Mouse (Mus musculus) embryonic facial prominence, embryonic 13.5 days (tissue): ENCODE results near the gene Commd2. TPM values are rescaled to one million over a fixed set of nuclear protein-coding genes. Genes with fewer than 3 reads are reported as not detected.

Experiments
- ATAC-seq: fragments of 200-750 bp; cut with Nextera tagmentation; 2 replicates; pipeline ENCODE4 v1.8.0; 2017; ENCODE audit warnings: low read depth; ENCODE audit not compliant: insufficient number of reproducible peaks, insufficient read depth, low FRiP score, low TSS enrichment
- H3K27ac ChIP-seq: fragments of 300-500 bp; sonication (generic); 2 replicates; pipeline ENCODE4 v1.5.1; 2015; ENCODE audit warnings: moderate library complexity, mild to moderate bottlenecking, inconsistent platforms
- H3K27me3 ChIP-seq: fragments of 300-500 bp; sonication (generic); 2 replicates; pipeline ENCODE4 v1.6.1; 2015; ENCODE audit warnings: mild to moderate bottlenecking, inconsistent platforms
- H3K36me3 ChIP-seq: fragments of 300-500 bp; sonication (generic); 2 replicates; pipeline ENCODE4 v1.6.1; 2015; ENCODE audit warnings: mild to moderate bottlenecking, inconsistent platforms
- H3K4me1 ChIP-seq: fragments of 300-500 bp; sonication (generic); 2 replicates; pipeline ENCODE4 v1.6.1; 2015; ENCODE audit warnings: inconsistent platforms
- H3K4me2 ChIP-seq: fragments of 300-500 bp; sonication (generic); 2 replicates; pipeline ENCODE4 v1.6.1; 2015; ENCODE audit warnings: moderate library complexity, mild to moderate bottlenecking, inconsistent platforms
- H3K4me3 ChIP-seq: fragments of 300-500 bp; sonication (generic); 2 replicates; pipeline ENCODE4 v1.5.1; 2015; ENCODE audit warnings: mild to moderate bottlenecking, inconsistent platforms
- H3K9ac ChIP-seq: fragments of 300-500 bp; sonication (generic); 2 replicates; pipeline ENCODE4 v1.6.1; 2015; ENCODE audit warnings: mild to moderate bottlenecking, inconsistent platforms
- H3K9me3 ChIP-seq: fragments of 300-500 bp; sonication (generic); 2 replicates; pipeline ENCODE4 v1.6.1; 2016; ENCODE audit warnings: inconsistent platforms
- WGBS: fragments of 180-500 bp; shearing (Covaris S2); methylation state at CpG from one replicate; pipeline ENCODE4 v1.1.7; 2015; ENCODE audit warnings: mixed read lengths; 5-methylcytosine and 5-hydroxymethylcytosine counted together
- polyA plus RNA-seq: library from polyadenylated mRNA; unstranded; fragments of >200 nt; fragmentation: Nextera tagmentation; extraction: Ambion mirVana; gene quantifications from 2 replicates; pipeline ENCODE4 v1.2.1, GENCODE M21; 2015

Gene Commd2
- polyA plus RNA-seq, 1 experiment from 2014 or later = 84.6 TPM

GRCm38 (mm10) chr3:57658608-57659007 is 7.1 kb upstream of the Commd2 start:
- no peak overlapping the region for H3K4me2 ChIP-seq
- ATAC-seq = no peak
- no peaks in the 10 kb centered on the region for H3K4me1 ChIP-seq
- no peak overlapping the region for H3K9ac ChIP-seq
- H3K4me3 ChIP-seq = no peak overlapping the region
- H3K9me3 ChIP-seq = no peaks in the 10 kb centered on the region
- H3K27me3 ChIP-seq = no peaks in the 10 kb centered on the region
- H3K36me3 ChIP-seq = no peaks in the 10 kb centered on the region
- 58% methylated on average over 6 of the region's 6 CpGs for WGBS
- no peak overlapping the region for H3K27ac ChIP-seq

- H3K9me3 ChIP-seq = no peaks in the 10 kb centered on the region
- H3K4me2 ChIP-seq = no peak overlapping the region
- no peaks in the 10 kb centered on the region for H3K27me3 ChIP-seq
- no peak overlapping the region for H3K27ac ChIP-seq
- 79% methylated on average over 3 of the region's 3 CpGs for WGBS
- H3K4me3 ChIP-seq = no peak overlapping the region
- peaks cover 5% of the 10 kb centered on the region; the same call in 1 of the 2 replicates for H3K4me1 ChIP-seq
- no peak overlapping the region for H3K9ac ChIP-seq
- 0 out of 2 replicates have a peak, but pooled peaks cover 8% of the 10 kb centered on the region for H3K36me3 ChIP-seq
- no peak for ATAC-seq
Observed at GRCm38 (mm10) chr3:57653646-57654045, 2.1 kb upstream of the Commd2 start.

GRCm38 (mm10) chr3:57652485-57652884 is 970 bp upstream of the Commd2 start:
- no peak for ATAC-seq
- no peak overlapping the region for H3K9ac ChIP-seq
- no peak overlapping the region for H3K4me2 ChIP-seq
- no peaks in the 10 kb centered on the region for H3K27me3 ChIP-seq
- no peaks in the 10 kb centered on the region for H3K9me3 ChIP-seq
- 0 out of 2 replicates have a peak, but pooled peaks cover 10% of the 10 kb centered on the region for H3K36me3 ChIP-seq
- 82% methylated on average over 3 of the region's 3 CpGs for WGBS
- peaks cover 5% of the 10 kb centered on the region; the same call in 1 of the 2 replicates for H3K4me1 ChIP-seq
- H3K27ac ChIP-seq = no peak overlapping the region
- H3K4me3 ChIP-seq = no peak overlapping the region

GRCm38 (mm10) chr3:57651865-57652259 is 347 bp upstream of the Commd2 start:
- Histone ChIP-seq H3K4me1 (peaks cover 5% of the 10 kb centered on the region; the same call in 1 of the 2 replicates), H3K27ac (peak overlapping the region; percentile 81; the same call in 1 of the 2 replicates), H3K9ac (peak overlapping the region; percentile 88), H3K9me3 (no peaks in the 10 kb centered on the region), H3K36me3 (0 out of 2 replicates have a peak, but pooled peaks cover 10% of the 10 kb centered on the region), H3K4me2 (peak overlapping the region; percentile 69), H3K27me3 (no peaks in the 10 kb centered on the region), H3K4me3 (peak overlapping the region; percentile 80)
- WGBS = 75% methylated on average over 3 of the region's 3 CpGs
- no peak; the same call in 1 of the 2 replicates for ATAC-seq

- Histone ChIP-seq H3K27ac (no peak overlapping the region), H3K4me3 (no peak overlapping the region), H3K9ac (no peak overlapping the region), H3K4me1 (no peaks in the 10 kb centered on the region), H3K9me3 (no peaks in the 10 kb centered on the region), H3K36me3 (peaks cover 25% of the 10 kb centered on the region), H3K27me3 (no peaks in the 10 kb centered on the region), H3K4me2 (no peak overlapping the region)
- ATAC-seq = no peak
- 92% methylated on average over 6 of the region's 6 CpGs for WGBS
Observed at GRCm38 (mm10) chr3:57643191-57643590, 8.3 kb downstream of the Commd2 start.

GRCm38 (mm10) chr3:57637596-57637995 is 13.9 kb downstream of the Commd2 start:
- WGBS = 73% methylated on average over 6 of the region's 6 CpGs
- H3K9ac ChIP-seq = no peak overlapping the region
- no peaks in the 10 kb centered on the region for H3K9me3 ChIP-seq
- H3K4me3 ChIP-seq = no peak overlapping the region
- no peak overlapping the region for H3K27ac ChIP-seq
- H3K4me1 ChIP-seq = no peaks in the 10 kb centered on the region
- H3K27me3 ChIP-seq = no peaks in the 10 kb centered on the region
- H3K4me2 ChIP-seq = no peak overlapping the region
- no peaks in the 10 kb centered on the region for H3K36me3 ChIP-seq
- ATAC-seq = no peak

GRCm38 (mm10) chr3:57634763-57635487 is 16.6 kb downstream of the Commd2 start:
- Histone ChIP-seq H3K9me3 (no peaks in the 10 kb centered on the region), H3K9ac (no peak overlapping the region), H3K4me2 (no peak overlapping the region), H3K4me1 (no peaks in the 10 kb centered on the region), H3K4me3 (no peak overlapping the region), H3K27me3 (no peaks in the 10 kb centered on the region), H3K27ac (no peak overlapping the region), H3K36me3 (no peaks in the 10 kb centered on the region)
- 74% methylated on average over 3 of the region's 3 CpGs for WGBS
- no peak for ATAC-seq

- H3K27me3 ChIP-seq = no peaks in the 10 kb centered on the region
- ATAC-seq = no peak
- WGBS = 78% methylated on average over 11 of the region's 11 CpGs
Observed at GRCm38 (mm10) chr3:57626954-57627513, 24.5 kb downstream of the Commd2 start.

GRCm38 (mm10) chr3:57625275-57625997 is 26.1 kb downstream of the Commd2 start:
- 23% methylated on average over 21 of the region's 21 CpGs for WGBS

More at GRCm38 (mm10) chr3:57626954-57627513, 24.5 kb downstream of the Commd2 start:
- peaks cover 4% of the 10 kb centered on the region; the same call in 1 of the 2 replicates for H3K4me1 ChIP-seq
- H3K4me3 ChIP-seq = no peak overlapping the region
- no peaks in the 10 kb centered on the region for H3K9me3 ChIP-seq
- no peaks in the 10 kb centered on the region for H3K36me3 ChIP-seq
- no peak overlapping the region for H3K4me2 ChIP-seq
- H3K9ac ChIP-seq = no peak overlapping the region
- no peak overlapping the region for H3K27ac ChIP-seq

GRCm38 (mm10) chr3:57619718-57620117 is 31.8 kb downstream of the Commd2 start:
- Histone ChIP-seq H3K27ac (no peak overlapping the region), H3K27me3 (no peaks in the 10 kb centered on the region), H3K4me2 (no peak overlapping the region), H3K9me3 (no peaks in the 10 kb centered on the region), H3K9ac (no peak overlapping the region), H3K4me1 (no peaks in the 10 kb centered on the region), H3K4me3 (no peak overlapping the region), H3K36me3 (no peaks in the 10 kb centered on the region)
- 76% methylated on average over 4 of the region's 4 CpGs for WGBS
- ATAC-seq = no peak

More at GRCm38 (mm10) chr3:57625275-57625997, 26.1 kb downstream of the Commd2 start:
- peaks cover 4% of the 10 kb centered on the region; the same call in 1 of the 2 replicates for H3K4me1 ChIP-seq
- H3K9ac ChIP-seq = peak overlapping the region; percentile 67
- no peaks in the 10 kb centered on the region for H3K9me3 ChIP-seq
- peak overlapping the region; percentile 63 for H3K4me2 ChIP-seq
- peak overlapping the region; percentile 51; the same call in 1 of the 2 replicates for H3K27ac ChIP-seq
- H3K27me3 ChIP-seq = no peaks in the 10 kb centered on the region
- H3K4me3 ChIP-seq = peak overlapping the region; percentile 39
- no peaks in the 10 kb centered on the region for H3K36me3 ChIP-seq
- 0 out of 2 replicates have a peak, but pooled peaks have one; percentile 32 for ATAC-seq

- H3K4me1 ChIP-seq = no peaks in the 10 kb centered on the region
- no peak for ATAC-seq
- 87% methylated on average over 4 of the region's 4 CpGs for WGBS
- H3K4me3 ChIP-seq = no peak overlapping the region
- no peaks in the 10 kb centered on the region for H3K36me3 ChIP-seq
- no peaks in the 10 kb centered on the region for H3K9me3 ChIP-seq
- H3K27me3 ChIP-seq = no peaks in the 10 kb centered on the region
- no peak overlapping the region for H3K9ac ChIP-seq
- no peak overlapping the region for H3K4me2 ChIP-seq
- no peak overlapping the region for H3K27ac ChIP-seq
Observed at GRCm38 (mm10) chr3:57615652-57616051, 35.9 kb downstream of the Commd2 start.
